19 mouse cellular contexts compared by ENCODE assay signal in genomic region chr13:9695403-9695802, GRCm38 (mm10).
DNase-seq lines count a peak whose midpoint lies in the region; ATAC-seq and TF ChIP-seq lines count a peak whose summit lies in the region.
"Had no signal": no experiment of that assay in that cellular context is flagged by ENCODE, and none has a peak within 500 bp of the region (broad histone marks: within the 10 kb centered on the region; RNA-seq: fewer than 3 reads in every experiment).

No protein-coding gene starts in this region.

- H3K27ac ChIP-seq in limb, embryonic 11.5 days (replicated peaks; ENCODE audit: low read depth, low read length), result no peak overlapping the region
- no peak overlapping the region for H3K27ac ChIP-seq in limb, embryonic 10.5 days
- H3K27ac ChIP-seq in lung, postnatal 0 days (ENCODE audit: low read length), result no peak overlapping the region
- peak overlapping the region; percentile 34 for H3K27ac ChIP-seq in embryonic fibroblast, embryonic 13.5 days (ENCODE audit: insufficient read depth, low read length)
- H3K27ac ChIP-seq: forebrain, embryonic 15.5 days; heart, embryonic 15.5 days; hindbrain, embryonic 13.5 days; hindbrain, postnatal 0 days had no signal

- WGBS in limb, embryonic 11.5 days, result 93% methylated on average over 4 of the region's 4 CpGs
- 93% methylated on average over 4 of the region's 4 CpGs for WGBS in limb, embryonic 10.5 days
- WGBS in lung, postnatal 0 days, result 67% methylated on average over 4 of the region's 4 CpGs

- TF ChIP-seq EP300 in lung, postnatal 0 days (IDR thresholded peaks at IDR 0.05), result no peak

- no peak for TF ChIP-seq CTCF in lung, postnatal 0 days (IDR thresholded peaks at IDR 0.05)
- TF ChIP-seq CTCF in embryonic fibroblast, embryonic 13.5 days (IDR thresholded peaks at IDR 0.05; ENCODE audit: borderline replicate concordance, insufficient read depth, low read length), result no peak

- DNase-seq in limb, embryonic 11.5 days (ENCODE audit: low spot score), result no peak
- no peak for DNase-seq in limb, embryonic 10.5 days (ENCODE audit: low spot score)
- DNase-seq in lung, postnatal 0 days (ENCODE audit: low spot score), result no peak
- DNase-seq in lung, postnatal 4 days, result no peak
- DNase-seq in 3T3-L1 (ENCODE audit: low read depth, low spot score) (peak; percentile 74), liver (no peak)
- DNase-seq in layer of hippocampus, adult 8-10 months (ENCODE audit: low spot score in 2 of 2), result no peak
- DNase-seq: adrenal gland, postnatal 14 days; cerebellum, adult 11-12 months; cerebellum, adult 9-11 months; cerebellum, postnatal 36 days had no signal

- no peaks in the 10 kb centered on the region for H3K4me1 ChIP-seq in limb, embryonic 11.5 days (ENCODE audit: control insufficient read depth, insufficient read depth, low read length)
- H3K4me1 ChIP-seq in limb, embryonic 10.5 days, result no peaks in the 10 kb centered on the region
- H3K4me1 ChIP-seq in lung, postnatal 0 days (ENCODE audit: insufficient read depth, low read depth, low read length), result peaks cover 4% of the 10 kb centered on the region; the same call in 1 of the 2 replicates
- peaks cover 15% of the 10 kb centered on the region for H3K4me1 ChIP-seq in embryonic fibroblast, embryonic 13.5 days (ENCODE audit: control insufficient read depth, insufficient read depth, low read length)
- H3K4me1 ChIP-seq: embryonic facial prominence, embryonic 15.5 days; forebrain, embryonic 15.5 days; heart, embryonic 15.5 days; hindbrain, embryonic 13.5 days had no signal

- no peaks in the 10 kb centered on the region; the same call in 1 of the 2 replicates for H3K9me3 ChIP-seq in limb, embryonic 11.5 days (ENCODE audit: control insufficient read depth, low read length)
- no peaks in the 10 kb centered on the region for H3K9me3 ChIP-seq in limb, embryonic 10.5 days (replicated peaks)
- H3K9me3 ChIP-seq in lung, postnatal 0 days (ENCODE audit: low read length), result no peaks in the 10 kb centered on the region
- H3K9me3 ChIP-seq: embryonic facial prominence, embryonic 15.5 days; forebrain, embryonic 15.5 days; heart, embryonic 15.5 days; hindbrain, embryonic 13.5 days had no signal

- no peak for TF ChIP-seq POLR2A in embryonic fibroblast, embryonic 13.5 days (IDR thresholded peaks at IDR 0.05; ENCODE audit: low read depth, low read length)

- H3K4me3 ChIP-seq in limb, embryonic 11.5 days (ENCODE audit: low read depth, low read length), result no peak overlapping the region
- no peak overlapping the region for H3K4me3 ChIP-seq in limb, embryonic 10.5 days
- H3K4me3 ChIP-seq in lung, postnatal 0 days (ENCODE audit: low read depth, low read length), result no peak overlapping the region
- H3K4me3 ChIP-seq in embryonic fibroblast, embryonic 13.5 days (ENCODE audit: insufficient read depth, low read length), result no peak overlapping the region
- H3K4me3 ChIP-seq: embryonic facial prominence, embryonic 15.5 days; forebrain, embryonic 15.5 days; heart, embryonic 15.5 days; hindbrain, embryonic 13.5 days had no signal

- peaks cover 6% of the 10 kb centered on the region; the same call in 1 of the 2 replicates for H3K36me3 ChIP-seq in limb, embryonic 11.5 days (ENCODE audit: control insufficient read depth, insufficient read depth, low read length)
- peaks cover 84% of the 10 kb centered on the region for H3K36me3 ChIP-seq in limb, embryonic 10.5 days
- H3K36me3 ChIP-seq in lung, postnatal 0 days (ENCODE audit: insufficient read depth, low read length), result peaks cover 20% of the 10 kb centered on the region

- H3K27me3 ChIP-seq in limb, embryonic 11.5 days (ENCODE audit: control insufficient read depth, insufficient read depth, low read length), result no peaks in the 10 kb centered on the region
- H3K27me3 ChIP-seq in limb, embryonic 10.5 days (ENCODE audit: low read depth, poor library complexity, severe bottlenecking), result no peaks in the 10 kb centered on the region
- H3K27me3 ChIP-seq in lung, postnatal 0 days (replicated peaks; ENCODE audit: insufficient read depth, low read length), result no peaks in the 10 kb centered on the region
- H3K27me3 ChIP-seq: embryonic facial prominence, embryonic 15.5 days; forebrain, embryonic 15.5 days; heart, embryonic 15.5 days; hindbrain, embryonic 13.5 days had no signal

- no peak overlapping the region for H3K9ac ChIP-seq in limb, embryonic 11.5 days (ENCODE audit: low read length)
- H3K9ac ChIP-seq in lung, postnatal 0 days (replicated peaks; ENCODE audit: low read depth), result no peak overlapping the region
- H3K9ac ChIP-seq: embryonic facial prominence, embryonic 15.5 days; forebrain, embryonic 15.5 days; heart, embryonic 15.5 days; hindbrain, embryonic 13.5 days had no signal

- no peak overlapping the region for H3K4me2 ChIP-seq in limb, embryonic 11.5 days (ENCODE audit: low read depth, severe bottlenecking)
- no peak overlapping the region for H3K4me2 ChIP-seq in lung, postnatal 0 days (replicated peaks; ENCODE audit: low read depth, low read length)
- H3K4me2 ChIP-seq: embryonic facial prominence, embryonic 15.5 days; forebrain, embryonic 15.5 days; heart, embryonic 11.5 days; heart, embryonic 15.5 days; hindbrain, embryonic 13.5 days had no signal

- ATAC-seq in limb, embryonic 11.5 days (ENCODE audit: insufficient number of reproducible peaks, low FRiP score, low TSS enrichment, low read depth), result 0 out of 2 replicates have a peak, but pooled peaks have one; percentile 9
- ATAC-seq in lung, postnatal 0 days, result peak; percentile 23; the same call in 1 of the 2 replicates
- ATAC-seq: activated CD4-positive, CD25-positive, alpha-beta regulatory T cell, adult 4 months; forebrain, embryonic 15.5 days; hindbrain, postnatal 0 days had no signal
